Mouse (Mus musculus): ENCODE data around the gene Plekhh1. TPM values are rescaled to one million over a fixed set of nuclear protein-coding genes. Genes with fewer than 3 reads are reported as not detected.
A peak's percentile ranks its signal among the peaks of the same experiment; 100 is the strongest.

Plekhh1 gene
- polyA plus RNA-seq, 1 experiment: 0.47 TPM

GRCm38 (mm10) chr12:79068306-79068705 lies 39.3 kb downstream of the Plekhh1 start:
- no peak overlapping the region for H3K4me3 ChIP-seq (ENCODE audit: insufficient read depth, low read length)
- no peak overlapping the region for H3K27ac ChIP-seq (ENCODE audit: insufficient read depth, low read length)
- H3K4me1 ChIP-seq (ENCODE audit: control insufficient read depth, insufficient read depth, low read length): no peaks in the 10 kb centered on the region
- TF ChIP-seq CTCF (IDR thresholded peaks at IDR 0.05; ENCODE audit: borderline replicate concordance, insufficient read depth, low read length) (no peak), POLR2A (IDR thresholded peaks at IDR 0.05; ENCODE audit: low read depth, low read length) (no peak)

- Histone ChIP-seq H3K4me3 (ENCODE audit: insufficient read depth, low read length) (no peak overlapping the region), H3K4me1 (ENCODE audit: control insufficient read depth, insufficient read depth, low read length) (no peaks in the 10 kb centered on the region), H3K27ac (ENCODE audit: insufficient read depth, low read length) (no peak overlapping the region)
- TF ChIP-seq CTCF (IDR thresholded peaks at IDR 0.05; ENCODE audit: borderline replicate concordance, insufficient read depth, low read length) (no peak), POLR2A (IDR thresholded peaks at IDR 0.05; ENCODE audit: low read depth, low read length) (no peak)
Measured at GRCm38 (mm10) chr12:79069187-79069608, 40.2 kb downstream of the Plekhh1 start.

GRCm38 (mm10) chr12:79069916-79070315 lies 41.0 kb downstream of the Plekhh1 start:
- H3K4me1 ChIP-seq (ENCODE audit: control insufficient read depth, insufficient read depth, low read length): no peaks in the 10 kb centered on the region
- no peak overlapping the region for H3K4me3 ChIP-seq (ENCODE audit: insufficient read depth, low read length)
- TF ChIP-seq CTCF (IDR thresholded peaks at IDR 0.05; ENCODE audit: borderline replicate concordance, insufficient read depth, low read length): no peak
- no peak for TF ChIP-seq POLR2A (IDR thresholded peaks at IDR 0.05; ENCODE audit: low read depth, low read length)
- no peak overlapping the region for H3K27ac ChIP-seq (ENCODE audit: insufficient read depth, low read length)

DNA sequence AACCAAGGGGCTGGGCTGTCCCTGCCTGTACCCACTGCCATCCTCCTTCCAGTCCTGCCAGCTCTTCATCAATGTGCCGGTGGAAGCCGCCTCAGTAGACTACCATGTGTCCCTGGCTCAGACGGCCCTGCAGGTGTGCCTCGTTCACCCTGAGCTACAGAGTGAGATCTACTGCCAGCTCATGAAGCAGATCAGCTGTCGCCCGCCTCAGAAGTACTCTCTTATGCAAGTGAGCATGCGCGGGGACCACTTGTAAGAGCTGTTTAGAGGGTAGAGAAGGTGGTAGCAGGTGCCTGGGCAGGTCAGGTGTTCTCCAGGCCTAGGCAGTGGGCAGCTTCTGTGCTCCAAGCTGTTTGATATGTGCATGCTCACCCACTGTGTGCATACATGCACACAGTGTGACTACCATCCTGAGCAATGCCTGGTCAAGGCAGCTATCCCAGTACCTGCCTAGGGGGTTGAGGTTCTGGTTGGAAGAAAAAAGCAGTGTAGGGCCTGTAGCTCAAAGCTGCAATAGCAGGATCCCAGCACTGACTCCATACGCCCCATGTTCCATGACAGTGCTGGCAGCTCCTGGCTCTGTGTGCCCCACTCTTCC lies 41.9 kb downstream of the Plekhh1 start:
- no peaks in the 10 kb centered on the region for H3K4me1 ChIP-seq (ENCODE audit: control insufficient read depth, insufficient read depth, low read length)
- TF ChIP-seq POLR2A (IDR thresholded peaks at IDR 0.05; ENCODE audit: low read depth, low read length) (no peak), CTCF (IDR thresholded peaks at IDR 0.05; ENCODE audit: borderline replicate concordance, insufficient read depth, low read length) (no peak)
- H3K4me3 ChIP-seq (ENCODE audit: insufficient read depth, low read length): no peak overlapping the region
- no peak overlapping the region for H3K27ac ChIP-seq (ENCODE audit: insufficient read depth, low read length)

DNA sequence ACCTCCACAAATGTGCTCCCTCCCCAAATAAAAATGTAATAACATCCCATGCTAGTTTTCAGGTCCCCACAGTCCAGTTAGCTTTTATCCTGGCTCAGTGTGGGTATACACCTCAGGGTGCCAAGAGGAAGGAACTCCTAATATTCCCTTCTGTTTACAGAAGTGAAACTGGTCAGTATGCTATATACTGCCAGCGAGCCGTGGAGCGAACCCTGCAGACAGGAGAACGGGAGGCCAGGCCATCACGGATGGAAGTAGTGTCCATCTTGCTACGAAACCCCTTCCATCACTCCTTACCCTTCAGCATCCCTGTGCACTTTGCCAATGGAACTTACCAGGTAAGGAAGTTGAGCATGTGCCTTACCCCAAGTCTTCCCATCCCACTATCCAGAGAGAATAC lies 43.6 kb downstream of the Plekhh1 start:
- Histone ChIP-seq H3K4me1 (ENCODE audit: control insufficient read depth, insufficient read depth, low read length) (no peaks in the 10 kb centered on the region), H3K27ac (ENCODE audit: insufficient read depth, low read length) (no peak overlapping the region), H3K4me3 (ENCODE audit: insufficient read depth, low read length) (no peak overlapping the region)
- TF ChIP-seq CTCF (IDR thresholded peaks at IDR 0.05; ENCODE audit: borderline replicate concordance, insufficient read depth, low read length) (no peak), POLR2A (IDR thresholded peaks at IDR 0.05; ENCODE audit: low read depth, low read length) (no peak)

DNA sequence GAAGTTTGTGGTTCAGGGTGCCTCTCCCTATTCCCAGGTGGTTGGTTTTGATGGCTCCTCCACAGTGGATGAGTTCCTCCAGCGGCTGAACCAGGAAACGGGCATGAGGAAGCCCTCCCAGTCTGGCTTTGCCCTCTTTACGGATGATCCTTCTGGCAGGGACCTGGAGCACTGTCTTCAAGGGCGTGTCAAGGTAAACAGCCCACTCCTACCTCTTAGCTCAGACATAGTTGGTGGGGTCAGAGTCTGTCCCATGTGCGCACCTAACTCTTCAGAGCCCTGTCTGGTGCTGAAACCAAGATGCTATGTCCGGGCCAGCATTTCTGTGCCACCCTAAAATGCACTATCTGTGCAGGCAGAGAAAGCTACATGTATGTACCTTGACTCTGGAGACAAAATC lies 44.4 kb downstream of the Plekhh1 start:
- Histone ChIP-seq H3K27ac (ENCODE audit: insufficient read depth, low read length) (no peak overlapping the region), H3K4me3 (ENCODE audit: insufficient read depth, low read length) (no peak overlapping the region), H3K4me1 (ENCODE audit: control insufficient read depth, insufficient read depth, low read length) (no peaks in the 10 kb centered on the region)
- TF ChIP-seq CTCF (IDR thresholded peaks at IDR 0.05; ENCODE audit: borderline replicate concordance, insufficient read depth, low read length) (no peak), POLR2A (IDR thresholded peaks at IDR 0.05; ENCODE audit: low read depth, low read length) (no peak)

DNA sequence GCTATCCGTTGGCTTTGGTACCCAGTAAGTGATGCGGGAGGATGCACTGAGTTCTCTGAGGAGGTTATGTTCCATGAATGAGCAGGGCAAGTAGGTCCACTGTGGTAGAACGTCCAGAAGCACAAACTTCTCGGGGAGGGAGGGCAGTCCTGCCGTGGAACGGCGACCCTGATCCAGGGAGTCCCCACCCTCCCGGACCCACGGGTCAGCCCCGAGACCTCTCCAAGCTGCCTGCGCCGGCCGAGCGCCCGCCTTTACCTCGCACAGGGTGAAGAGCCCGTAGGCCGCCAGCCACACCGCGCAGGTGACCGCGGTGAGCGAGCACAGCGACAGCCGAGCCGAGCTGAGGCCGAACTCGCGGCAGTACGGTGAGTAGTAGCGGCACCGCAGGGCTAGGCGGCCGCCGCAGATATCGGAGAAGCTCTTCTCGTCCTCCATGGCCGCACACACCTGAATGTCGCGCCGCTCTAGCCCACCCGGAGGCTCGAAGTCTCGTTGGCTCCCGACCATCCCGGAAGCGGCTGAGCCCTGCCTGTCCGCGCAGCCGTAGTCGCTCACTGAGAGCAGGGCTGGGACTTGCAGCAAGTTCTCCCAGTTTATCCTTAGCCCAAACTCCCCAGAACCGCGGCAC lies 60.3 kb downstream of the Plekhh1 start, which contains the start of gene Pigh:
Pigh (minus strand) TSS at position 470 of the 631 bp plus-strand sequence.
- no peaks in the 10 kb centered on the region for H3K4me1 ChIP-seq (ENCODE audit: control insufficient read depth, insufficient read depth, low read length)
- H3K4me3 ChIP-seq (ENCODE audit: insufficient read depth, low read length): peak within 1 kb of the TSS; percentile 65
- TF ChIP-seq CTCF (IDR thresholded peaks at IDR 0.05; ENCODE audit: borderline replicate concordance, insufficient read depth, low read length): no peak
- peak; percentile 72 for TF ChIP-seq POLR2A (IDR thresholded peaks at IDR 0.05; ENCODE audit: low read depth, low read length)
- no peak within 1 kb of the TSS for H3K27ac ChIP-seq (ENCODE audit: insufficient read depth, low read length)

GRCm38 (mm10) chr12:79092569-79092968 lies 63.6 kb downstream of the Plekhh1 start:
- Histone ChIP-seq H3K4me1 (ENCODE audit: control insufficient read depth, insufficient read depth, low read length) (no peaks in the 10 kb centered on the region), H3K4me3 (ENCODE audit: insufficient read depth, low read length) (no peak overlapping the region), H3K27ac (ENCODE audit: insufficient read depth, low read length) (no peak overlapping the region)
- TF ChIP-seq CTCF (IDR thresholded peaks at IDR 0.05; ENCODE audit: borderline replicate concordance, insufficient read depth, low read length) (no peak; the same call in 1 of the 2 replicates), POLR2A (IDR thresholded peaks at IDR 0.05; ENCODE audit: low read depth, low read length) (no peak)

- no peak overlapping the region for H3K4me3 ChIP-seq (ENCODE audit: insufficient read depth, low read length)
- no peak for TF ChIP-seq POLR2A (IDR thresholded peaks at IDR 0.05; ENCODE audit: low read depth, low read length)
- no peak for TF ChIP-seq CTCF (IDR thresholded peaks at IDR 0.05; ENCODE audit: borderline replicate concordance, insufficient read depth, low read length)
- no peaks in the 10 kb centered on the region for H3K4me1 ChIP-seq (ENCODE audit: control insufficient read depth, insufficient read depth, low read length)
- no peak overlapping the region for H3K27ac ChIP-seq (ENCODE audit: insufficient read depth, low read length)
Measured at GRCm38 (mm10) chr12:79097106-79097752, 68.3 kb downstream of the Plekhh1 start.

- Histone ChIP-seq H3K4me3 (ENCODE audit: insufficient read depth, low read length) (no peak overlapping the region), H3K4me1 (ENCODE audit: control insufficient read depth, insufficient read depth, low read length) (no peaks in the 10 kb centered on the region), H3K27ac (ENCODE audit: insufficient read depth, low read length) (no peak overlapping the region)
- TF ChIP-seq CTCF (IDR thresholded peaks at IDR 0.05; ENCODE audit: borderline replicate concordance, insufficient read depth, low read length) (no peak), POLR2A (IDR thresholded peaks at IDR 0.05; ENCODE audit: low read depth, low read length) (no peak)
Measured at GRCm38 (mm10) chr12:79103773-79104172, 74.8 kb downstream of the Plekhh1 start.

Data from embryonic fibroblast, embryonic 13.5 days (primary cell).